Mouse (Mus musculus) C2C12 (cell line): ENCODE measurements around the gene Mink1.

Experiments used
- CEBPB ChIP-seq: IDR thresholded peaks from one replicate; pipeline ENCODE4 v1.6.1; 2011; ENCODE audit warnings: low read depth, mild to moderate bottlenecking, control low read depth, moderate library complexity
- CTCF ChIP-seq: IDR thresholded peaks from one replicate; pipeline ENCODE4 v1.5.1; 2011; ENCODE audit not compliant: control insufficient read depth, insufficient read depth, insufficient read length
- MYOD1 ChIP-seq: IDR thresholded peaks from one replicate; pipeline ENCODE4 v1.6.1; 2011; ENCODE audit warnings: low read depth; ENCODE audit not compliant: control insufficient read depth, insufficient read length

DNA sequence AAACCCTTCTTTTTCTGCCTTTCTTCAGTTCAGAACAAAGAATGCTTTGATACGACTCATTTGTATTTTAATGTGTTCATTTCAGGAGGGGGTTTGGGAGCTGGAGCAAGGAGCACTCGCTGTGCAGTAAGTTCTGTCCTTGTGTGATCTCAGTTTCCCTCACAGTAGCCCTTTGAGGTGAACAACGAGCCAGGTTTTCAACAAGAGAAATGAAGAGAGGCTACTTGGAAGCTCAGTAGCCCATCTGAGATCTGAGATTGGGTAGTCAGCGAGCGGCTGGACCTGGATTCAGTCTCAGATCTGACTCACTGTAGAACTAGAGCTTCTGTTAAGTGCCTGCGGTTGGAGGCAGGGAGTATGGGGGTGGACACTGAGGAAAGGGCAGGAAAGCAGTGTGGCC lies 11.2 kb downstream of the Mink1 start:
- TF ChIP-seq MYOD1 (no peak), CEBPB (no peak), CTCF (no peak)
